25 mouse cellular contexts compared by ENCODE assay signal in genomic region chr8:12644894-12645293, GRCm38 (mm10). TPM values are rescaled to one million over a fixed set of nuclear protein-coding genes. Genes with fewer than 3 reads are reported as not detected.
DNase-seq lines count a peak whose midpoint lies in the region; ATAC-seq and TF ChIP-seq lines count a peak whose summit lies in the region.
"Had no signal": no experiment of that assay in that cellular context is flagged by ENCODE, and none has a peak within 500 bp of the region (broad histone marks: within the 10 kb centered on the region; RNA-seq: fewer than 3 reads in every experiment).

No protein-coding gene starts in this region.

- no peak overlapping the region for H3K4me3 ChIP-seq in hindbrain, postnatal 0 days (ENCODE audit: low read length)
- no peak overlapping the region for H3K4me3 ChIP-seq in hindbrain, embryonic 11.5 days (ENCODE audit: low read depth, low read length)
- no peak overlapping the region for H3K4me3 ChIP-seq in midbrain, postnatal 0 days (ENCODE audit: low read depth, low read length)
- H3K4me3 ChIP-seq in midbrain, embryonic 15.5 days, result no peak overlapping the region
- H3K4me3 ChIP-seq in liver, embryonic 15.5 days (replicated peaks), result no peak overlapping the region
- no peak overlapping the region for H3K4me3 ChIP-seq in embryonic facial prominence, embryonic 10.5 days
- H3K4me3 ChIP-seq: embryonic facial prominence, embryonic 13.5 days; forebrain, embryonic 15.5 days; hindbrain, embryonic 13.5 days; left cerebral cortex, adult 2 months; limb, embryonic 10.5 days; midbrain, embryonic 12.5 days; neural tube, embryonic 13.5 days had no signal

- no peaks in the 10 kb centered on the region for H3K9me3 ChIP-seq in hindbrain, postnatal 0 days (ENCODE audit: low read length)
- no peaks in the 10 kb centered on the region for H3K9me3 ChIP-seq in hindbrain, embryonic 11.5 days (ENCODE audit: control insufficient read depth, low read length)
- no peaks in the 10 kb centered on the region for H3K9me3 ChIP-seq in midbrain, postnatal 0 days (ENCODE audit: low read length)
- no peaks in the 10 kb centered on the region for H3K9me3 ChIP-seq in midbrain, embryonic 15.5 days
- H3K9me3 ChIP-seq in liver, embryonic 15.5 days (replicated peaks), result no peaks in the 10 kb centered on the region
- no peaks in the 10 kb centered on the region for H3K9me3 ChIP-seq in embryonic facial prominence, embryonic 10.5 days
- H3K9me3 ChIP-seq: embryonic facial prominence, embryonic 13.5 days; forebrain, embryonic 15.5 days; hindbrain, embryonic 13.5 days; limb, embryonic 10.5 days; midbrain, embryonic 12.5 days; neural tube, embryonic 13.5 days had no signal

- H3K27ac ChIP-seq in hindbrain, postnatal 0 days, result no peak overlapping the region
- no peak overlapping the region for H3K27ac ChIP-seq in hindbrain, embryonic 11.5 days (ENCODE audit: low read depth, low read length)
- H3K27ac ChIP-seq in midbrain, postnatal 0 days (ENCODE audit: low read depth, low read length), result no peak overlapping the region
- H3K27ac ChIP-seq in midbrain, embryonic 15.5 days, result no peak overlapping the region
- H3K27ac ChIP-seq in liver, embryonic 15.5 days (replicated peaks), result no peak overlapping the region
- no peak overlapping the region for H3K27ac ChIP-seq in embryonic facial prominence, embryonic 10.5 days (replicated peaks)
- H3K27ac ChIP-seq: embryonic facial prominence, embryonic 13.5 days; forebrain, embryonic 15.5 days; hindbrain, embryonic 13.5 days; left cerebral cortex, adult 2 months; limb, embryonic 10.5 days; macrophage; midbrain, embryonic 12.5 days; neural tube, embryonic 13.5 days had no signal

- no peaks in the 10 kb centered on the region for H3K4me1 ChIP-seq in hindbrain, postnatal 0 days (ENCODE audit: insufficient read depth, low read length)
- H3K4me1 ChIP-seq in hindbrain, embryonic 11.5 days (replicated peaks; ENCODE audit: control insufficient read depth, insufficient read depth, low read length), result no peaks in the 10 kb centered on the region
- H3K4me1 ChIP-seq in midbrain, postnatal 0 days (ENCODE audit: insufficient read depth, low read length), result no peaks in the 10 kb centered on the region
- H3K4me1 ChIP-seq in midbrain, embryonic 15.5 days, result no peaks in the 10 kb centered on the region
- H3K4me1 ChIP-seq in liver, embryonic 15.5 days (replicated peaks), result peaks cover 26% of the 10 kb centered on the region
- no peaks in the 10 kb centered on the region for H3K4me1 ChIP-seq in embryonic facial prominence, embryonic 10.5 days
- H3K4me1 ChIP-seq: embryonic facial prominence, embryonic 13.5 days; forebrain, embryonic 15.5 days; hindbrain, embryonic 13.5 days; limb, embryonic 10.5 days; midbrain, embryonic 12.5 days had no signal

- peak; percentile 17 for DNase-seq in hindbrain, postnatal 0 days (ENCODE audit: low spot score)
- no peak for DNase-seq in hindbrain, embryonic 11.5 days (ENCODE audit: low spot score)
- DNase-seq in midbrain, postnatal 0 days (ENCODE audit: low spot score), result no peak
- DNase-seq in embryonic facial prominence, embryonic 10.5 days (ENCODE audit: low spot score), result no peak
- DNase-seq in right cerebral cortex, adult 2 months (ENCODE audit: low spot score in 2 of 2), result no peak
- DNase-seq: adrenal gland, adult 2 months; cerebellum, adult 9-10 months; heart, postnatal 14 days; kidney, postnatal 14 days; layer of hippocampus, adult 9-11 months; lung, adult 18-20 months; right cerebral cortex, adult 18-20 months; thymus, postnatal 25 days had no signal

- peak; percentile 34; the same call in 1 of the 2 replicates for TF ChIP-seq CTCF in hindbrain, postnatal 0 days (IDR thresholded peaks at IDR 0.05; ENCODE audit: low read depth)
- TF ChIP-seq CTCF in midbrain, postnatal 0 days (IDR thresholded peaks at IDR 0.05), result peak; percentile 29; the same call in 1 of the 2 replicates

- H3K36me3 ChIP-seq in hindbrain, postnatal 0 days (ENCODE audit: insufficient read depth, low read length), result peaks cover 33% of the 10 kb centered on the region
- peaks cover 9% of the 10 kb centered on the region; the same call in 1 of the 2 replicates for H3K36me3 ChIP-seq in hindbrain, embryonic 11.5 days (ENCODE audit: control insufficient read depth, insufficient read depth, low read length)
- peaks cover 32% of the 10 kb centered on the region for H3K36me3 ChIP-seq in midbrain, postnatal 0 days (ENCODE audit: insufficient read depth, low read length)
- peaks cover 23% of the 10 kb centered on the region for H3K36me3 ChIP-seq in midbrain, embryonic 15.5 days (replicated peaks)
- peaks cover 87% of the 10 kb centered on the region for H3K36me3 ChIP-seq in liver, embryonic 15.5 days (replicated peaks)
- peaks cover 85% of the 10 kb centered on the region for H3K36me3 ChIP-seq in embryonic facial prominence, embryonic 10.5 days (replicated peaks)

- no peak overlapping the region for H3K4me2 ChIP-seq in hindbrain, postnatal 0 days (ENCODE audit: low read depth, low read length)
- H3K4me2 ChIP-seq in hindbrain, embryonic 11.5 days (replicated peaks; ENCODE audit: low read depth, low read length), result no peak overlapping the region
- no peak overlapping the region for H3K4me2 ChIP-seq in midbrain, postnatal 0 days (ENCODE audit: low read depth, low read length, poor library complexity, severe bottlenecking)
- H3K4me2 ChIP-seq in midbrain, embryonic 15.5 days, result no peak overlapping the region
- H3K4me2 ChIP-seq in liver, embryonic 15.5 days, result 0 out of 2 replicates have a peak overlapping the region, but pooled peaks have one; percentile 4
- H3K4me2 ChIP-seq: embryonic facial prominence, embryonic 13.5 days; forebrain, embryonic 15.5 days; heart, embryonic 11.5 days; hindbrain, embryonic 13.5 days; midbrain, embryonic 12.5 days; neural tube, embryonic 13.5 days had no signal

- H3K9ac ChIP-seq in hindbrain, postnatal 0 days (replicated peaks; ENCODE audit: low read length), result no peak overlapping the region
- no peak overlapping the region for H3K9ac ChIP-seq in hindbrain, embryonic 11.5 days (ENCODE audit: low read depth, low read length)
- no peak overlapping the region for H3K9ac ChIP-seq in midbrain, postnatal 0 days (replicated peaks; ENCODE audit: low read length, poor library complexity, severe bottlenecking)
- no peak overlapping the region for H3K9ac ChIP-seq in midbrain, embryonic 15.5 days
- H3K9ac ChIP-seq in liver, embryonic 15.5 days, result no peak overlapping the region
- H3K9ac ChIP-seq: embryonic facial prominence, embryonic 13.5 days; forebrain, embryonic 15.5 days; hindbrain, embryonic 13.5 days; midbrain, embryonic 12.5 days; neural tube, embryonic 13.5 days had no signal

- no peaks in the 10 kb centered on the region for H3K27me3 ChIP-seq in hindbrain, postnatal 0 days (ENCODE audit: insufficient read depth, low read length)
- no peaks in the 10 kb centered on the region for H3K27me3 ChIP-seq in hindbrain, embryonic 11.5 days (ENCODE audit: control insufficient read depth, insufficient read depth, low read length)
- H3K27me3 ChIP-seq in midbrain, postnatal 0 days (ENCODE audit: insufficient read depth, low read length), result no peaks in the 10 kb centered on the region
- H3K27me3 ChIP-seq in midbrain, embryonic 15.5 days (replicated peaks), result no peaks in the 10 kb centered on the region
- no peaks in the 10 kb centered on the region for H3K27me3 ChIP-seq in liver, embryonic 15.5 days
- no peaks in the 10 kb centered on the region for H3K27me3 ChIP-seq in embryonic facial prominence, embryonic 10.5 days (replicated peaks; ENCODE audit: low read depth, poor library complexity, severe bottlenecking)
- H3K27me3 ChIP-seq: embryonic facial prominence, embryonic 13.5 days; forebrain, embryonic 15.5 days; hindbrain, embryonic 13.5 days; midbrain, embryonic 12.5 days; neural tube, embryonic 13.5 days had no signal

- WGBS in hindbrain, postnatal 0 days, result 73% methylated on average over 7 of the region's 7 CpGs
- 87% methylated on average over 7 of the region's 7 CpGs for WGBS in hindbrain, embryonic 11.5 days
- 84% methylated on average over 7 of the region's 7 CpGs for WGBS in midbrain, postnatal 0 days
- WGBS in midbrain, embryonic 15.5 days, result 85% methylated on average over 7 of the region's 7 CpGs
- WGBS in liver, embryonic 15.5 days (ENCODE audit: insufficient replicate concordance), result 38% methylated on average over 7 of the region's 7 CpGs
- 82% methylated on average over 7 of the region's 7 CpGs for WGBS in embryonic facial prominence, embryonic 10.5 days

- no peak for ATAC-seq in hindbrain, postnatal 0 days
- no peak for ATAC-seq in hindbrain, embryonic 11.5 days (ENCODE audit: low FRiP score)
- no peak for ATAC-seq in midbrain, postnatal 0 days (ENCODE audit: low FRiP score)
- no peak for ATAC-seq in midbrain, embryonic 15.5 days (replicated peaks)
- peak; percentile 53; the same call in 1 of the 2 replicates for ATAC-seq in liver, embryonic 15.5 days (ENCODE audit: insufficient read depth)
- ATAC-seq: forebrain, embryonic 15.5 days; intestine, embryonic 16.5 days had no signal

RNA-seq across cellular contexts. Expression of gene Tubgcp3, which starts 27.2 kb away (rescaled TPM):
- 40.0 and 99.7 TPM in 2 replicates for total RNA-seq in hindbrain, postnatal 0 days (2014; rRNA removed)
- polyA plus RNA-seq in hindbrain, postnatal 0 days (2015; fragmentation: Nextera tagmentation; extraction: Ambion mirVana), result 24.9 and 26.4 TPM in 2 replicates
- 50.2 and 54.5 TPM in 2 replicates for polyA plus RNA-seq in hindbrain, embryonic 11.5 days (2014; fragmentation: Nextera tagmentation; extraction: Ambion mirVana)
- 36.1 and 41.7 TPM in 2 replicates for total RNA-seq in midbrain, postnatal 0 days (2014; rRNA removed)
- 26.0 and 26.8 TPM in 2 replicates for polyA plus RNA-seq in midbrain, postnatal 0 days (2015; fragmentation: Nextera tagmentation; extraction: Ambion mirVana)
- 40.8 and 42.2 TPM in 2 replicates for polyA plus RNA-seq in midbrain, embryonic 15.5 days (2015; fragmentation: Nextera tagmentation; extraction: Ambion mirVana)
- polyA plus RNA-seq in liver, embryonic 15.5 days (2015; fragmentation: Nextera tagmentation; extraction: Ambion mirVana), result 22.4 and 24.0 TPM in 2 replicates
- 52.7 and 56.3 TPM in 2 replicates for polyA plus RNA-seq in embryonic facial prominence, embryonic 10.5 days (2016; fragmentation: Nextera tagmentation; extraction: Ambion mirVana)
